Mouse (Mus musculus) cortical plate, adult 2 months (tissue): ENCODE measurements at regions not wholly inside any gene's neighbourhood (a gene's known extent, or its start where the extent isn't known, plus 50 kb on each side); places are given as distances from the start of the nearest gene placed in this dataset.

Experiments
- CTCF ChIP-seq: fragments of 200-500 bp; IDR thresholded peaks from 2 replicates; pipeline ENCODE4 v1.5.1; 2011; ENCODE audit warnings: mild to moderate bottlenecking, control low read depth, low read length; ENCODE audit not compliant: insufficient read depth; ENCODE audit errors: extremely low read depth
- POLR2A ChIP-seq: fragments of 200-500 bp; IDR thresholded peaks from 2 replicates; pipeline ENCODE4 v1.6.1; 2011; ENCODE audit warnings: mild to moderate bottlenecking, low read length, control low read depth; ENCODE audit not compliant: insufficient read depth; ENCODE audit errors: extremely low read depth

GRCm38 (mm10) chr9:46509896-46510295 lies 190.1 kb upstream of the 4931429L15Rik start:
- TF ChIP-seq CTCF (no peak), POLR2A (no peak)
